Mouse (Mus musculus) lung, postnatal 0 days (tissue): ENCODE results near the gene Tnni3k. TPM values are rescaled to one million over a fixed set of nuclear protein-coding genes. Genes with fewer than 3 reads are reported as not detected.

Source experiments
- ATAC-seq: fragments of 200-750 bp; cut with Nextera tagmentation; 2 replicates; pipeline ENCODE4 v1.8.0; 2017; ENCODE audit warnings: moderate library complexity
- DNase-seq: peaks from one replicate; pipeline ENCODE4 v3.0.0-alpha.2; 2016; ENCODE audit warnings: low spot score
- H3K27ac ChIP-seq: fragments of 300-500 bp; sonication (generic); 2 replicates; pipeline ENCODE4 v1.5.1; 2014; ENCODE audit warnings: antibody characterized with exemption, mild to moderate bottlenecking, low read length, mixed read lengths
- H3K27me3 ChIP-seq: fragments of 300-500 bp; sonication (generic); replicated peaks from 2 replicates; pipeline ENCODE4 v1.6.1; 2014; ENCODE audit warnings: low read length, mixed read lengths; ENCODE audit not compliant: insufficient read depth
- H3K36me3 ChIP-seq: fragments of 300-500 bp; sonication (generic); 2 replicates; pipeline ENCODE4 v1.6.1; 2014; ENCODE audit warnings: low read length, mixed read lengths; ENCODE audit not compliant: insufficient read depth
- H3K4me1 ChIP-seq: fragments of 300-500 bp; sonication (generic); 2 replicates; pipeline ENCODE4 v1.6.1; 2014; ENCODE audit warnings: antibody characterized with exemption, low read depth, low read length, mixed read lengths; ENCODE audit not compliant: insufficient read depth
- H3K4me2 ChIP-seq: fragments of 300-500 bp; sonication (generic); replicated peaks from 2 replicates; pipeline ENCODE4 v1.6.1; 2014; ENCODE audit warnings: low read depth, mild to moderate bottlenecking, low read length, moderate library complexity, mixed read lengths
- H3K4me3 ChIP-seq: fragments of 300-500 bp; sonication (generic); 2 replicates; pipeline ENCODE4 v1.5.1; 2014; ENCODE audit warnings: low read depth, low read length
- H3K9ac ChIP-seq: fragments of 300-500 bp; sonication (generic); replicated peaks from 2 replicates; pipeline ENCODE4 v1.6.1; 2014; ENCODE audit warnings: low read depth, mild to moderate bottlenecking
- H3K9me3 ChIP-seq: fragments of 300-500 bp; sonication (generic); 2 replicates; pipeline ENCODE4 v1.6.1; 2016; ENCODE audit warnings: low read length, mixed read lengths
- CTCF ChIP-seq: IDR thresholded peaks from 2 replicates; pipeline ENCODE4 v1.5.1; 2016; ENCODE audit warnings: antibody characterized with exemption, mild to moderate bottlenecking
- EP300 ChIP-seq: IDR thresholded peaks from 2 replicates; pipeline ENCODE4 v1.6.1; 2016; ENCODE audit warnings: antibody characterized with exemption, mild to moderate bottlenecking, control low read depth
- WGBS: fragments of 180-500 bp; shearing (Covaris S2); extraction: QIAGEN DNeasy Blood & Tissue Kit; methylation state at CpG from one replicate; pipeline ENCODE4 v1.1.7; 2014; 5-methylcytosine and 5-hydroxymethylcytosine counted together
- polyA plus RNA-seq: library from polyadenylated mRNA; unstranded; fragments of >200 nt; fragmentation: Nextera tagmentation; extraction: Ambion mirVana; gene quantifications from 2 replicates; pipeline ENCODE4 v1.2.1, GENCODE M21; 2015

Gene Tnni3k
- polyA plus RNA-seq, 1 experiment from 2014 or later, result 0.75 TPM

DNA sequence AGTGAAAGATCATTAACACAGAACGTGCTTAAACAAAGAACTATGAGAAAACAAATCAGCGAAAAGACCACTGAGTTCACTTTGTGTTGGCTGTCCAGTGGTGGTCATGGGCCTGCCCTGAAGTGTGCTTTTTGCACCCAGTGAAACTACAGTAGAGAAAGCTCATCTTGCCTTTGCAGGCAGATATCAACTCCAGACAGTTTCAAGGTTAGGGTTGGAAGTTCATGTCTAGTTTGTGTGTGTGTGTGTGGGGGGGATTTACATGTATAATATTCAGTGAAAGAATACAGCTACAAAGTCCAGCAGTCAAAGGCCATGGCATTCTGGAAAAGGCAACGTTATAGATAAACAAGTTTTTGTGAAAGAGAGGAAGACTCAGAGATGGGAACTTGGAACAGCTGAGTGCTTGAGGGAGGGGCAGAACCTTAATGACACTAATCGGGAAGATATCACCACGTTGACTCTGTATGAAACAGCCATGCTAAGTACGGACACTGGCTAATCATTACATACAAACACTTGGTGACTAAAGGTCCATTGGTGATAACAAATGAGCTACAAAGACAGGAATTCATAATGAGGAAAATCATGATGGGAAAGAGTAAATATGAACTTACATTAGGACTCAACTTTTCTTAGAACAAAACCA lies 3.7 kb upstream of the Tnni3k start:
- no peak for ATAC-seq
- 60% methylated on average over 6 of the region's 6 CpGs for WGBS
- DNase-seq, result no peak
- Histone ChIP-seq H3K4me2 (no peak overlapping the region), H3K9ac (no peak overlapping the region), H3K4me1 (no peaks in the 10 kb centered on the region), H3K9me3 (no peaks in the 10 kb centered on the region), H3K36me3 (no peaks in the 10 kb centered on the region), H3K27ac (no peak overlapping the region), H3K27me3 (no peaks in the 10 kb centered on the region), H3K4me3 (no peak overlapping the region)
- TF ChIP-seq EP300, result no peak

- ATAC-seq, result no peak
- TF ChIP-seq EP300 (no peak), CTCF (no peak)
- Histone ChIP-seq H3K9me3 (no peaks in the 10 kb centered on the region), H3K27ac (no peak overlapping the region), H3K9ac (no peak overlapping the region), H3K4me3 (no peak overlapping the region), H3K36me3 (no peaks in the 10 kb centered on the region), H3K4me1 (no peaks in the 10 kb centered on the region), H3K4me2 (no peak overlapping the region), H3K27me3 (no peaks in the 10 kb centered on the region)
- DNase-seq, result no peak
These were observed 2.4 kb upstream of the Tnni3k start for GRCm38 (mm10) chr3:155057566-155057965.

DNA sequence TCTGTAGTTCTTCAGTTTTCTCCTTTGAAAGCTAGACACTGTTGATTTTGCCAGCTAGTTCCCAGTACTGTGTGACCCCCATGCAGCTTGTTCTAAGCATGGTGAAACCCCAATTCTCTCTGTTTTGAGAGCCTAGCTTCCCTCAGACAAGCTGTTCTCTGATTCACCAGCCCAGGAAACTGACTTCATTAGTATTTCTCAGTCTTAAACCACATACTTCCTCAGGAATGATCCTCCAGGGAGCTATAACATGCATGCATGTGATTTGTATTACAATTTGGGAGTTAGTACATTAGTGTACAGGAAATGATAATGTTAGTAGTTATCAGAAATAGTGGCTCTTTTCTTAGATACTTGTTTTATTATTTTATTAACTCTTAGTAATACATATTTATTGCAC lies 1.4 kb upstream of the Tnni3k start:
- Histone ChIP-seq H3K4me1 (no peaks in the 10 kb centered on the region), H3K27ac (no peak overlapping the region), H3K27me3 (no peaks in the 10 kb centered on the region), H3K9me3 (no peaks in the 10 kb centered on the region), H3K4me3 (no peak overlapping the region), H3K9ac (no peak overlapping the region), H3K36me3 (no peaks in the 10 kb centered on the region), H3K4me2 (no peak overlapping the region)
- DNase-seq (no peak), ATAC-seq (no peak)
- TF ChIP-seq CTCF (no peak), EP300 (no peak)

- 47% methylated on average over 1 of the region's 1 CpGs for WGBS
- Histone ChIP-seq H3K9me3 (no peaks in the 10 kb centered on the region), H3K4me2 (no peak overlapping the region), H3K4me3 (no peak overlapping the region), H3K4me1 (no peaks in the 10 kb centered on the region), H3K27me3 (no peaks in the 10 kb centered on the region), H3K36me3 (no peaks in the 10 kb centered on the region), H3K27ac (no peak overlapping the region), H3K9ac (no peak overlapping the region)
- DNase-seq (no peak), ATAC-seq (no peak)
- TF ChIP-seq EP300 (no peak), CTCF (no peak)
These were observed 2.0 kb downstream of the Tnni3k start for GRCm38 (mm10) chr3:155053189-155053588.

DNA sequence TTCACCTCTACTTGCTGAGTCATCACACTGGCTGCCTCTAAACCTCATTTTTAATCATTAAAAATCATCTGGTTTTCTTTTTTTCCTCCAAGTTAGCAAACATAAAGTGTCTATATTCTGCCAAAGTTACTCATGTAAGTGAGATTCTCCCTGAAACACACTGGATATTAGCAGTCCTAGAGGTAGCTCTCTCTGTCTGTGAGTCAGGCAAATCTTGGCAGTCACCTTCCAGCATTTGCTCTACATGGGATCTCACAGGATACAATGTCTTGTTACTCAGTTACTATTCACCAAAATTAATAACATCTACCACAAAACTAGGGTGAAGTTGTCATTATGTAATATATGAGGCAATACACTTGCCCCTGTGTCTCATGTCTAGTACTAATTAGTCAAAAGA lies 3.2 kb downstream of the Tnni3k start:
- H3K4me3 ChIP-seq, result no peak overlapping the region
- TF ChIP-seq EP300 (no peak), CTCF (no peak)
- ATAC-seq, result no peak
- H3K4me1 ChIP-seq, result no peaks in the 10 kb centered on the region
- no peak overlapping the region for H3K27ac ChIP-seq
- H3K36me3 ChIP-seq, result no peaks in the 10 kb centered on the region
- H3K9ac ChIP-seq, result no peak overlapping the region
- H3K4me2 ChIP-seq, result no peak overlapping the region
- H3K9me3 ChIP-seq, result no peaks in the 10 kb centered on the region
- H3K27me3 ChIP-seq, result no peaks in the 10 kb centered on the region
- no peak for DNase-seq

- Histone ChIP-seq H3K4me3 (no peak overlapping the region), H3K36me3 (no peaks in the 10 kb centered on the region), H3K27me3 (no peaks in the 10 kb centered on the region), H3K4me1 (no peaks in the 10 kb centered on the region), H3K4me2 (no peak overlapping the region), H3K9me3 (no peaks in the 10 kb centered on the region), H3K9ac (no peak overlapping the region), H3K27ac (no peak overlapping the region)
- 14% methylated on average over 1 of the region's 1 CpGs for WGBS
- ATAC-seq (no peak), DNase-seq (no peak)
- TF ChIP-seq EP300 (no peak), CTCF (no peak)
These were observed 16.0 kb downstream of the Tnni3k start for GRCm38 (mm10) chr3:155039012-155039836.
